9 mouse cellular contexts compared by ENCODE assay signal in the genomic region with DNA sequence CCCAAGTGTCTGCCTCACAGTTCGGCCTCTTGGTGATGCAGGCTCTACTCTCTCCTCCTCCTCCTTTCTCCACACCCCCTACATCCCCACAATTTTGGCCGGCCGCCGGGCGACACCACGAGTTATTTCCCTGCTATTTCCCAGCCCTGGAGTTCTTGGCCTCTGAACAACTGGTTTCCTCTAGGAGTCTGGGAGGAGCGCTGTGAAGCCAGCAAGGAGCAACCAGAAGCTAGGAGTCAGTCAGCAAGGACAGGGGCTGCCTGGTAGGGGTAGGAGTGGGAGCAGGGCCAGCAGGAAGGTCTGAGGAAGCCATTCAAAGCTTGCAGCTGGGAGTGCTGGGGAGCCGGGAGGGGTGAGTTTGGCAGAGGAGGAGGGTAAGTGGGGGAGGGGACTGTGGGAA. TPM values are rescaled to one million over a fixed set of nuclear protein-coding genes. Genes with fewer than 3 reads are reported as not detected.
DNase-seq lines count a peak whose midpoint lies in the region; ATAC-seq lines count a peak whose summit lies in the region.
"Had no signal": no experiment of that assay in that cellular context is flagged by ENCODE, and none has a peak within 500 bp of the region (broad histone marks: within the 10 kb centered on the region; RNA-seq: fewer than 3 reads in every experiment).

A gene (plus strand): TSS at position 136 of the 400 bp plus-strand sequence.

- H3K27ac ChIP-seq in embryonic facial prominence, embryonic 11.5 days (replicated peaks; ENCODE audit: low read depth, low read length) = no peak within 1 kb of the TSS; the same call in 1 of the 2 replicates
- H3K27ac ChIP-seq in intestine, embryonic 16.5 days (ENCODE audit: low read length) = peak within 1 kb of the TSS; percentile 81
- peak within 1 kb of the TSS; percentile 60 for H3K27ac ChIP-seq in midbrain, embryonic 12.5 days (replicated peaks)
- H3K27ac ChIP-seq: liver, embryonic 14.5 days had no signal

- DNase-seq in adipocyte (ENCODE audit: low spot score) = peak; percentile 95
- no peak for DNase-seq in embryonic facial prominence, embryonic 11.5 days (ENCODE audit: low spot score)
- DNase-seq in heart, adult 11 months = peak; percentile 99
- peak in 1 of 2 experiments; percentile 80 for DNase-seq in left cerebral cortex, postnatal 25 days (ENCODE audit: low spot score in 2 of 2)
- DNase-seq in testis, postnatal 10 days (ENCODE audit: low spot score) = peak; percentile 91

- H3K4me2 ChIP-seq in embryonic facial prominence, embryonic 11.5 days (ENCODE audit: low read depth, low read length) = peak within 1 kb of the TSS; percentile 10; the same call in 1 of the 2 replicates
- peak within 1 kb of the TSS; percentile 40 for H3K4me2 ChIP-seq in intestine, embryonic 16.5 days (ENCODE audit: low read depth, low read length)
- H3K4me2 ChIP-seq in midbrain, embryonic 12.5 days (replicated peaks) = peak within 1 kb of the TSS; percentile 46

- H3K36me3 ChIP-seq in embryonic facial prominence, embryonic 11.5 days (replicated peaks; ENCODE audit: control insufficient read depth, insufficient read depth, low read depth, low read length) = no peaks in the 10 kb centered on the region; the same call in 1 of the 2 replicates
- H3K36me3 ChIP-seq in intestine, embryonic 16.5 days (ENCODE audit: control insufficient read depth, insufficient read depth, low read length) = 0 out of 2 replicates have a peak, but pooled peaks cover 3% of the 10 kb centered on the region
- peaks cover 11% of the 10 kb centered on the region; the same call in 1 of the 2 replicates for H3K36me3 ChIP-seq in midbrain, embryonic 12.5 days

- no peak for ATAC-seq in embryonic facial prominence, embryonic 11.5 days (replicated peaks; ENCODE audit: insufficient number of reproducible peaks, low FRiP score, low TSS enrichment, low read depth)
- peak; percentile 73 for ATAC-seq in intestine, embryonic 16.5 days
- ATAC-seq in midbrain, embryonic 12.5 days (ENCODE audit: low FRiP score, low read depth) = 0 out of 2 replicates have a peak, but pooled peaks have one; percentile 11
- no peak for ATAC-seq in CD4-positive, CD25-positive, alpha-beta regulatory T cell, adult 4 months

- H3K9me3 ChIP-seq in embryonic facial prominence, embryonic 11.5 days (replicated peaks; ENCODE audit: control insufficient read depth, low read length) = no peaks in the 10 kb centered on the region
- H3K9me3 ChIP-seq in intestine, embryonic 16.5 days (ENCODE audit: control insufficient read depth, low read length) = no peaks in the 10 kb centered on the region
- H3K9me3 ChIP-seq in midbrain, embryonic 12.5 days = no peaks in the 10 kb centered on the region

- H3K4me3 ChIP-seq in embryonic facial prominence, embryonic 11.5 days (ENCODE audit: low read depth, low read length) = no peak within 1 kb of the TSS; the same call in 1 of the 2 replicates
- H3K4me3 ChIP-seq in intestine, embryonic 16.5 days (ENCODE audit: low read length) = peak within 1 kb of the TSS; percentile 28
- peak within 1 kb of the TSS; percentile 21 for H3K4me3 ChIP-seq in midbrain, embryonic 12.5 days

- H3K27me3 ChIP-seq in embryonic facial prominence, embryonic 11.5 days (ENCODE audit: control insufficient read depth, insufficient read depth, low read length) = no peaks in the 10 kb centered on the region
- no peaks in the 10 kb centered on the region for H3K27me3 ChIP-seq in intestine, embryonic 16.5 days (replicated peaks; ENCODE audit: control insufficient read depth, insufficient read depth, low read length)
- H3K27me3 ChIP-seq in midbrain, embryonic 12.5 days = no peaks in the 10 kb centered on the region

- H3K4me1 ChIP-seq in embryonic facial prominence, embryonic 11.5 days (ENCODE audit: control insufficient read depth, insufficient read depth, low read length) = peaks cover 19% of the 10 kb centered on the region
- H3K4me1 ChIP-seq in intestine, embryonic 16.5 days (ENCODE audit: control insufficient read depth, insufficient read depth, low read length) = peaks cover 38% of the 10 kb centered on the region
- peaks cover 50% of the 10 kb centered on the region for H3K4me1 ChIP-seq in midbrain, embryonic 12.5 days

- WGBS in embryonic facial prominence, embryonic 11.5 days = 42% methylated on average over 8 of the region's 8 CpGs
- WGBS in intestine, embryonic 16.5 days = 45% methylated on average over 8 of the region's 8 CpGs
- 22% methylated on average over 8 of the region's 8 CpGs for WGBS in midbrain, embryonic 12.5 days

- intact Hi-C loops in left cerebral cortex, postnatal 25 days (cut with DNase I) = loop anchor here (5.0 kb wide), 1 partner anchor 120 kb away; no protein-coding TSS in a partner anchor

- no peak within 1 kb of the TSS; the same call in 1 of the 2 replicates for H3K9ac ChIP-seq in embryonic facial prominence, embryonic 11.5 days (replicated peaks; ENCODE audit: low read length)
- H3K9ac ChIP-seq in intestine, embryonic 16.5 days (ENCODE audit: low read depth, low read length) = peak within 1 kb of the TSS; percentile 53
- peak within 1 kb of the TSS; percentile 50 for H3K9ac ChIP-seq in midbrain, embryonic 12.5 days (replicated peaks)
- H3K9ac ChIP-seq: liver, embryonic 14.5 days had no signal

RNA-seq across cellular contexts. Expression of the gene that starts here (rescaled TPM):
- 0.53 and 0.56 TPM in 2 replicates for polyA plus RNA-seq in embryonic facial prominence, embryonic 11.5 days (2014; fragmentation: Nextera tagmentation; extraction: Ambion mirVana)
- polyA plus RNA-seq in intestine, embryonic 16.5 days (2015; fragmentation: Nextera tagmentation; extraction: Ambion mirVana) = 2.7 and 3.0 TPM in 2 replicates
- total RNA-seq in left cerebral cortex, postnatal 25 days (2021) = 10 to 100 TPM; 23.1 to 26.1 TPM
- 1.3 TPM in 2 replicates for polyA plus RNA-seq in midbrain, embryonic 12.5 days (2016; fragmentation: Nextera tagmentation; extraction: Ambion mirVana)
- polyA plus RNA-seq in CD4-positive, CD25-positive, alpha-beta regulatory T cell, adult 4 months (2017; shearing (Covaris generic)) = not detected

Comparison
In these comparisons a context has a peak if more than half of its experiments do, and no peak if none do; other contexts are left out.
1. ATAC-seq: peak in intestine, embryonic 16.5 days (single experiment) and midbrain, embryonic 12.5 days (single experiment); none in embryonic facial prominence, embryonic 11.5 days (single experiment) and CD4-positive, CD25-positive, alpha-beta regulatory T cell, adult 4 months (single experiment).
2. Peak in every context shown above with its lines, with median percentiles within 50 percentile points of each other: H3K4me2 ChIP-seq.